Mouse (Mus musculus) heart, adult 18-20 months (tissue): Measurements from ENCODE around the gene Phldb1. TPM values are rescaled to one million over a fixed set of nuclear protein-coding genes. Genes with fewer than 3 reads are reported as not detected.

ENCODE experiments used
- DNase-seq, 2 experiments: peaks; one replicate each; pipeline ENCODE4 v3.0.0; 2021 to 2022; ENCODE audit warnings: mixed read lengths in 1 of 2
- total RNA-seq, 2 experiments: library from RNA; stranded (reverse); gene quantifications; 2 replicates each; pipeline ENCODE4 v1.2.3; 2021

The Phldb1 gene
- total RNA-seq, 2 experiments from 2014 or later = 109 to 125 TPM

- no peak for DNase-seq
Measured at GRCm38 (mm10) chr9:44726431-44727146, 8.4 kb downstream of the Phldb1 start.

GRCm38 (mm10) chr9:44724665-44725064, 10.3 kb downstream of the Phldb1 start:
- DNase-seq = peak in 1 of 2 experiments; percentile 14

- DNase-seq = peak; percentile 69 to 81
Measured at GRCm38 (mm10) chr9:44724223-44724622, 10.8 kb downstream of the Phldb1 start.

GRCm38 (mm10) chr9:44723521-44724041, 11.4 kb downstream of the Phldb1 start:
- DNase-seq = peak; percentile 54 to 61

GRCm38 (mm10) chr9:44723008-44723407, 12.0 kb downstream of the Phldb1 start:
- DNase-seq = peak; percentile 45 to 65

GRCm38 (mm10) chr9:44722575-44722974, 12.4 kb downstream of the Phldb1 start:
- DNase-seq = peak in 1 of 2 experiments; percentile 44

- peak; percentile 62 to 71 for DNase-seq
Measured at GRCm38 (mm10) chr9:44721877-44722186, 13.2 kb downstream of the Phldb1 start.

- peak; percentile 93 to 95 for DNase-seq
Measured at GRCm38 (mm10) chr9:44721154-44721876, 13.7 kb downstream of the Phldb1 start.

- DNase-seq = peak; percentile 60 to 63
Measured at GRCm38 (mm10) chr9:44720358-44721153, 14.4 kb downstream of the Phldb1 start.

- DNase-seq = peak in 1 of 2 experiments; percentile 34
Measured at GRCm38 (mm10) chr9:44719632-44720357, 15.2 kb downstream of the Phldb1 start.

- DNase-seq = no peak
Measured at GRCm38 (mm10) chr9:44718937-44719631, 15.9 kb downstream of the Phldb1 start.

- DNase-seq = peak; percentile 86 to 90
Measured at GRCm38 (mm10) chr9:44717822-44718242, 17.2 kb downstream of the Phldb1 start.

GRCm38 (mm10) chr9:44716997-44717821, 17.8 kb downstream of the Phldb1 start:
- DNase-seq = no peak

- no peak for DNase-seq
Measured at GRCm38 (mm10) chr9:44715705-44716362, 19.2 kb downstream of the Phldb1 start.

- DNase-seq = no peak
Measured at GRCm38 (mm10) chr9:44715109-44715508, 19.9 kb downstream of the Phldb1 start.

GRCm38 (mm10) chr9:44713574-44713973, 21.4 kb downstream of the Phldb1 start:
- DNase-seq = no peak

- DNase-seq = no peak
Measured at GRCm38 (mm10) chr9:44713080-44713479, 21.9 kb downstream of the Phldb1 start.

GRCm38 (mm10) chr9:44711602-44712001, 23.4 kb downstream of the Phldb1 start:
- DNase-seq = no peak

- DNase-seq = no peak
Measured at GRCm38 (mm10) chr9:44710213-44710612, 24.8 kb downstream of the Phldb1 start.

GRCm38 (mm10) chr9:44709600-44709999, 25.4 kb downstream of the Phldb1 start:
- peak in 1 of 2 experiments; percentile 65 for DNase-seq
